Mouse (Mus musculus) embryo, embryonic 11.5 days (tissue): ENCODE results near the gene 1700001C02Rik.

Source experiments
- DNase-seq: peaks from one replicate; pipeline ENCODE4 v3.0.0-alpha.2; 2012; ENCODE audit warnings: low read depth, low spot score

1700001C02Rik gene

DNA sequence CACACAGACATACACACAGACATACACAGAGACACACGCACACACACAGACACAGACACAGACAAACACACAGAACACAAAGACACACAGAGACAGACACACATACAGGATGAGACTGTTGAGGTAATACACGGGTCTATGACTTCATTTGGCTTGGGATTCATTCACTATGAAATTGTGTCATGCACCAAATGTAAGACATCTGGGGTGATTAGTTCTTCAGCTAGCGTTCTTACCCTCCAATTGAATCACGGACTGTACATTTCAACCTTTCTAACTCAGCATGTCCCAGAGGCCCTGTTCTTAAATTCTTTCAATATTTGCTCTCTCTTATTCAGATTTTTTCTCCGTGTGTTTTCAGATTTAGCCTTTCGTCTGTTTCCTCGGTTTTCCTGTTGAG lies 28.8 kb downstream of the 1700001C02Rik start:
- no peak for DNase-seq

DNA sequence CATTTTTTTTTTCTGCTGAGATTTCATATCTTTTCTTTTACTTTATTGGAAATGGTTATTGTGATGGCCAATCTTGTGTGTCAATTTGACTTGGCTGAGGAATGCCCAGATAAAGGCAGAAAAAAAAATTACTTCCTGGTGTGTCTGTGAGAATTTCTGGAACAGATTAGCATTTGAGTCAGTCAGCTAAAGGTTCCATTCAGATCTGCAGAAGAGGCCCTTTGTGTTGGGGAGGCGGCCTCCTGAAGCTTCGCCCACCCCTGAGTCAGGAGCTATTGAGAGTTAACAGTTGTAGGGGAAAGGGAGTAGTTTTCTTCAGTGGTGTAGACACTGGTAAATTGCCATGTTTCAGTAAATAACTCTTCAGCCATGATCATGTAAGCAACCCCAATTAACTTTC lies 29.4 kb downstream of the 1700001C02Rik start:
- no peak for DNase-seq

DNA sequence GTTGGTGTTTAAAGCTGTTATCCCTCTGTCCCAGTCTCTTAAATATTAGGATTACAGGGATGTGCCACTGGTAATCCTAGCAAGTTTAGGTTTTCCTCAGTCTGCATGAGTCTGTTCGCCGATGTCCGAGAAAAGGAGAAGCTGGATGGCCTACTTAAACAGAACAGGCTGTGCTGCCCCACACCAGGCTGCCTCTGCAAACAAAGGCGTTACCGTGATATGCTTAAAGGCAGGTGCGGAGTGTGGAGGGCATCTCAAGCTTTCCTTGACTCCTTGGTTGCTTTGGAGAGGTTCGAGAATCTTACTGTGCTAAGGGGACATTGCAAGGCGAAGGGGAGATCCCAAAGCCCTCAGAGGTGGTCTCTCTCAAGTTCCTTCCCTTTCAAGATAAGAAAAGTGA lies 31.0 kb downstream of the 1700001C02Rik start:
- no peak for DNase-seq

DNA sequence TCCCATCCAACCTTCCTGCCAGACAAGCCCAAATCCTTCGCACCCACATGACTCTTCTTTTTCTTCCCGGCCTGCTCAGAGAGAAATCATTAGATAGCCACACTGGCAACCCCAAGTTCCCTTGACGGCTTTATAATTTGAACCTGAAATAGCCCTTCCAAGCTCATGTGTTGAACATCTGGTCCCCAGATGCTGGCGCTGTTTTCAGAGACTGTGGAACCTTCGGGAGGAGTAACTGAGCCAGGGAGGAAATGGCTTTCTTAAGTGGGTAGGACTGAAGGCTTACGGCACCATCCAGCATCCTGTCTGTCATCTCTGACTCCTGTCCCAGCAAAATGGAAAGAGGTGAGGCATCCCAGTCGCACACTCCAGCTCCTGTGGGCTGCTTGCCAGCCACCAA lies 31.5 kb downstream of the 1700001C02Rik start:
- DNase-seq: peak; percentile 58

DNA sequence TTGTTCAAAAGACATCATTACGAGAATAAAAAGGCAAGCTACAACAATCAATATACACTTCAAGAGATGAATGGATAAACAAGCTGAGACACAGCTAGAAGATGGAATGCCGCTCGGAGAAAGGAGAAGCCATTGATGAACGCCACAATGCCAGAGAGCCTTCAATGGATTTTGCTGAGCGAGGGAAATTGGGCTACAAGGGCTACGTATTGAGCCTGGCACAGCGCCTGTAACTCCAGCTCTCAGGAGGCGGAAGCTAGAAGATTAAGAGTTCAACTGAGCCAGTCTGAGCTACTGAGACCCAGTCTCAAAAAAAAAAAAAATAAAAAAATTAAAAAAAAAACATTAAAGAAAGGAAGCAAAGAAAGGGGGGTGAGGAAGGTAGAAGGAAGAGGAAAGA lies 47.3 kb downstream of the 1700001C02Rik start:
- DNase-seq: no peak

DNA sequence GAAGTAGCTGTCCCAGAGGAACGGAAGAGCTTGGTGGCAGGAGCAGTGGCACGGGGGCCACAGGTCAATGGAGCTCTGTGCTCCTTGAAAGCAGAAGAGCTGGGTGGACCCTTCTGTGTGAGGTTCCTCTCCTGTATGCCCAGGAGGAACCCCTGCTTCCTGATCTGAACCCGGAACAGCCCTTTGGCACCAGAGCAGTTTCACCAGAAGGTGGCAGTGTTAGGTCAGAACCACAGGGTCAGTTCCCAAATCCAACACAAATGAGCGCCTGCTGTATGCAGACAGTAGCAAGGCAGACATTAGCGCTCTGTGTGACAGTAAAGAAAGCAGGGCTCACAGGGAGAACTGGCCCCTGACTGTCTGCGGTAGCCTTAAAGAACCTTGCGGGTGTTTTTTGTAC lies 50.5 kb downstream of the 1700001C02Rik start:
- no peak for DNase-seq

DNA sequence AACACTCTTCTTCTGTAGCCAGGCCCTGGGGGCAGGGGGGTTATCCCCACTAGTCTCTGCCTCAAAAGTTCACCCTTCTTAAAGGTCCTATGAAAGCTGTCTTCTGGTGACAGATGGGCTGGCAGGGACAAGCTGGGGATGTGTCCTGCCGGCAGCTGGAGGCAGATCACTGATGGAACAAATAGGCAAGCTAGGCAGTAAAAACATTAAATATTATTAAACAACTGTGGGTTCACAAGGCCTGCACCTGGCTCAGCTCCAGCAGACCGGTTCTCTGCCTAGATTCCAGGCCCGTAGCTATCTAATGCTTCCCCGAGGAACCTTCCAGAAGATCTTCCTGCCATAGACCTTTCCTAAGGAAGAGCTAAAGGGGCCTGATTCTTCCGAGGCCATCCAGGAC lies 52.3 kb downstream of the 1700001C02Rik start:
- no peak for DNase-seq

DNA sequence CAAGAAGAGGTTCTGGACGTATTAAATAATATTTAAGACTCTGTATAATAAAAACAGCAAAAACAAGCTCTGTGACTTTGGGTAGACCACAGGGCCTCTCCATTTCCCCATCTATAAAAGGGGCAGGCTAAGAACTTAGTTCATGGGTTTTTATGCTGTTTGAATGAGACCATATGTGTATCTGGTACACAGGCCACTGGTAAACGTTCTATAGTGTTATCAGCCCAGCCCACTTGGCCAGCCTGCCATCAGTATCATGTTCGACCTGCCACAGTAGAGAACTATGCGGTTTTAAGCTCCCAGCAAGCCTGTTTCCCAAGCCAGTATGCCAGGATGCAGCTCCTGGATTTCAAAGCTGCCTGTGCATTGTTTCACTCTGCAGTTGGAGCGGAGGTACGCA lies 52.7 kb downstream of the 1700001C02Rik start:
- no peak for DNase-seq

DNA sequence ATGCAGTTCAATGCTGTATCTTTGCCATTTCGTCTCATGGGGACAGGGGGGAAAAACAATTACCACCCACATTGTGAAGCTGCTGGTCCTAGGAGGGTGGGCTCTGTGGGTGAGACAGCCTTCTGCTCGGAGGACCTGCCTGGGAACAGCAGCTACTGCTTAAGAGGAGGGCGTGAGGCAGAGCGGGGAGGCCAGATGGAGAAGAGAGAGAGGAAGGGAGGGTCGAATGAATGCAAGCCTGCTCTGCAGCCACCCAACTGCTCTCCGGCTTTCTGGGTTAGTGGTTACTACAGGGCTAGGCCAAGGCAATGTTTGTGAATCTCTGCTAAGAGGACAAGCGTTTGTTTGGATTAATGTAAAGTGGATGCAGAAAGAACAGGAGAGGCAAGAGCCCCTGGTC lies 53.6 kb downstream of the 1700001C02Rik start:
- no peak for DNase-seq

DNA sequence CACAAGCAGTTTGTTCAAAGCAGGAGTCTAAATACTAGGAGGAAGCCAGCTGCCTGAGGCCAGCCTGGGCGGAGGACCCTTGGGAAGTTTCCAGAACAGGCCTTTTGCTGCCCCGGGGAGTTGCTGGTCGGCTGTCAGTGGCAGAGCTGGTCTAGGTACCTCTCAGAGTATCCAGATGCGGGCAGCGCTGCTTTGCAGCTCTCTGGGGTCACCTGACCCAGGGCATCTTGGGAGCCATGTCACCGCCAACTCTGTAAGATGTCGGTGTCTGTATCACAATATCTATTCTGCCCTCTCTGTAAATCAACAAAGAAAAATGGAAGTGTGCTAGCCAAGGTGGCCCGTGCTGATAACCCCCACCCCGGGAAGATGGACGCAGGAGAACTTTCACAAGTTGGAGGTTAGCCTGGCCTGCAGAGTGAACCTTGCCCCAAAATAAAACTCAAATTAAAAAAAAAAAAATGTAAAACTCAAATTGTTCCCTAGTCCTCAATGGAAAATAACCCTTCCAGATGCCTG lies 54.4 kb downstream of the 1700001C02Rik start:
- DNase-seq: no peak

DNA sequence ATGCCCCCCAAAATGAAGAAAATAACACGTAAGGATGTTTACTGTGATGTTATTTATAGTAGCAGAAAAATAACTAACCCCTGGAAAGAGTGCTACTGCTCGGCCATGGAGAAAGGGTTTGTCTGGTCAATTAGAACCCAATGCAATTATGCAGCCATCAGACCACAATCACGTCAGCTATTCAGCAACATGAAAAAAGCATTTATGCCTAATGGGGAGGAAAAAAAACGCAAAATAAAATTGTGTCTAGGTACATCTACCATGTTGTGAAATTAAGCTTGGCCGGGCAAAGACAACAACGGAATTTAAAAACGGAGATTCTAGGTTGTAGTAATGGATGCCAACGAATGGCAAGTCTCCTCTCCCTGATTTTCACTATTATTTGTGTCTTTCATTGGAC lies 56.6 kb downstream of the 1700001C02Rik start:
- no peak for DNase-seq

DNA sequence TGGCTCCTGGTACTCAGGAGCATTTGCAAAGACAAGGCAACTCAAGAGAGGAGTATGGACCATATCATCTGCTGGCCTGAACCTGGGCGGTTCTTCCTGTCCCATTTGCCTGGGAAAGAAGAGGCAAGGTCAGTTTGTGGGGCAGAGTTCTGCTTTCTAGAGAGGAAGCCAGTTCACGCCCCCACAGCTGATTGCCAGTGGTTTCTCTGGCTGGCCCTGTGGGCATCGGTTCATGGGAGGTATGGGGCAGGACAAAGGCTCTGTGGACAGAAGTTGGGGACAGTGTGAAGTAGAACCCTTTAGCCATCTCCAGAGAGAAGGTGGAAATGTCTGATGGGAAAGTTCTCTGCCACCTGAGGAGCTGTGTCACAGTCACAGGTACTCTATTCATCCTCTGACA lies 57.3 kb downstream of the 1700001C02Rik start:
- no peak for DNase-seq

DNA sequence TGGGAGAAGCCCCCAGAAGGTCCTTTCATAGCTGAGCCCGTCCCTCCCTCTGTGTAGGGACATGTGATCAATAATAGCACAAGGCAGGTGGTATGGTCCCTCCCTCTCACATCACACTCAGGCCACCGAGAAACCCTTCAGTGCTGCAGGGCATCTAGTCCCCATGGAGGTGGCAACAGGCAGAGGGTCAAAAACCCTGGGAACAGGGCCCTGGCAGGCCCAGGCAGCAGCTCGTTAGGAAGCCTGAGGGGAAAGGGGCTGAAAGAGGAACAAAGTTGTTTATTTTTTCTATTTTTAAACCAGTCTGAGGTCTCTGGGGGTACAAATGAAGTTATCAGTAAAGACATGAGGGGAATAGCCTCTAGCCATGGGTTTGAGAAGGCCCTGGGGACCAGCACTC lies 58.4 kb downstream of the 1700001C02Rik start:
- DNase-seq: no peak

DNA sequence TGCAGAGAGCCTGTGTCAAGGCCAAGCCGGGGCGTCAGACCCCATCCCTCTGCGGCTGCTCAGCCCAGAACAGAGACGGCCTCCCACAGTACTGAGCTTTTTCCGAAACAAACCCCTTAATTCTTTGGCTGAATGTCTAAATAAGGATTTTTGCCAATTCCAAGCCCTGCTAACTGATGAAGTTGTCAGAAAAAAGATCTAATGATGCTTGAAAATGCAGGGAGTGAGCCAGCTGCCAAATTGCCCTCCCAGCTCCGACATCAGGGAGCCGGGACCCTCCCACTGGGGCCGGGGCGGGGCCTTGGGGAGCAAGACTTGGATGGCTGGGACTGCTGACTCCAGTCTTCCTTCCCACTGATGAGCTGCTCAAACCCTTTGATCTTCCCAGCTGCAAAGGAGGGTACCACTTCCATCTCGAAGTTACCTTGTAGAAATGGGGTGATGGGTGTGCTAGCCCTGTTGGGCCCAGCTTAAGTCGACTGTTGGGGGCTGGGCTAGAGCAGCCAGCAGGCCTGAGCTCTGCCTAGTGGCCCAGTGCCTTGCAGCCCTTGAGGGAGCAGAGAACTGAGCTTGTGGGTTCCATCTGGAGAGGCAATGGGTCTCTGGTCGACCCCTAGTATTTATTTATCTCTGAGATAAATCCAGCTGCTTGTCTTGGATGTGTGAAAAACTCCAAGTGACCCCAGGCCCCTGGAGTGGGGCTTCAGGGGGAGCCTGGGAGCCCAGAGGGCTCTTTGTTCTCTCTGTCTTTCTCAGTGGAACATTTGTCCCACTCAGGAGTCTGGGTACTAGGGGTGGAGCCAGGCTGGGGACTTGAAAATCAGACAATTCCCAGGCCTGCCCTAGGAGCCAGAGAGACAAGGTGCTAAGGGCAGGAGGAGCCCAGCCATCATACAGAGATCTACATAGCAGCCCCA lies 60.3 kb downstream of the 1700001C02Rik start:
- DNase-seq: no peak

DNA sequence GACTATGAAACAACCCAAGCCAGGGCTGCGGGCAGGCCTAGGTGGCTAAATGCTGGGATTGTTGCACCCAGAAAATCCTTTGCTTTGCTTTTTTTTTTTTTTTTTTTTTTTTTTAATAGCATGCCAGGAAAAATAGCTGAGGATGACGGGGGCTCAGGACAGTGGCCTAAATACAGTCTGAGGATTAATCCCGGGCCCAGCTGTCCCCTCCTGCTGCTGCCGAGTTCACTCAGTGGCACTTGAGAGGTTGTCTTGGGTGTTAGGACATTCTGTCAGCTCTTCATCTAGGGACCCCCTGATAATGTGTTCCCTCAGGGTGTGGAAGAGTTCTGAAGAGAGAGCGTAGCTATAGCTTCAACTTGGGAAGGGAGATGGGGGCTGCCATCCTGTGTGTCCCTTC lies 61.3 kb downstream of the 1700001C02Rik start:
- no peak for DNase-seq

DNA sequence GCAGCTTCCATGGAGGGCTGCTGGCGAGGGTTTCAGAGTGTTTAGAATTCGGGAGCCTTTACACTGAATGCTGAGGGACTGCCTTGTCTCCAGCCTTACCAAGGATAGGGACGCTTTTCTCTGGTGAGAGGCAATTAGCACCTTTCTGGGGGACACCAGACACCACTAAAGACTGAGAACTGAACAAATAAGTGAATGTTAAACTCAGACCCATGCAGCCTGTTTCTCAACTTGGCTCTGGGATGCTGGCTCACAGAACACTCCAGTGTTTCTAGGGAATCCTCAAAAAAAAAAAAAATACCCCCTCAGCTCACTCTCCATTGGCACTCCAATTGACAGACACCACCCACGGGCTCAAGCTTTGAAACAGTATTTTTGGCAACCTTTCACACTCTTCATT lies 63.1 kb downstream of the 1700001C02Rik start:
- no peak for DNase-seq
